Mouse (Mus musculus) 416B (cell line): ENCODE measurements around the gene Mrps23.

Experiments used
- DNase-seq: peaks from one replicate; pipeline ENCODE4 v3.0.0; 2011; ENCODE audit warnings: low read depth

The Mrps23 gene

DNA sequence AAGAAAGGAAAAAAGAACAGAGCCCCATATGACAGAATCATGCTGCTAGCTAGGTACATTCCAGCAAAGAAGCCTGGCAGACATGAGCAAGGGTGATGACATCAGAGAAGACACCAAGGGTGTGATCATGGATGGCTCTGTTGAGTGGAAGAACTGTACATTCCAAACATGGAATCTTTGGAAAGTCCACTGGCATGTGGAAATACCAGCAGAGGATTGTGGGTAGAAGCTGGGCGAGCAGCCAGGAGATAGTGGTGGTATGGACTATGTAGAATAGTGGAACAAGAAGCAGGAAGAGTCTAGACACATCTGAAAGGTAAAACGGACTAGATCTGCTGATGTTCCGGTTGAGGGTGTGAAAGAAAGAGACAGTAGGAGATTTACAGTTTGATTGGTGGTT, 46.4 kb downstream of the Mrps23 start:
- no peak for DNase-seq

DNA sequence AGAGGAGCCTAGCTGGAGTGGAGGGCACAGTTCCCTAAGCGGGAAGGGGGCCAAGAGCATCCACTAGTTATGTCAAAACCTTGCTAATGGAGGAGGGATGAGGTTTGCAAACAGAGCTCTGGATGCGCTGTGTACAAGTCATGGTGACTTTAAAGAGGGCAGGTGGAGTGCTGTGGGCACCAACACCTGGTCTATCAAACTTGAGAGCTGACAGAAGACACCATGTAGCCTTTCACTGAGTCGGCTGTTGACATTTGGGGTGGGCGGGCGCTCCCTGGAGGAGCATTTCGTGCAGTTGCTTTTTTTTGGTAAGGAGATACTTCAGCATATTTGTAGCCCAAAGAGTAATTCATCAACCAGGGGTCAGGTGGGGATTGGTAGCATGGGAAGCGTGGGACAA, 47.1 kb downstream of the Mrps23 start:
- no peak for DNase-seq

DNA sequence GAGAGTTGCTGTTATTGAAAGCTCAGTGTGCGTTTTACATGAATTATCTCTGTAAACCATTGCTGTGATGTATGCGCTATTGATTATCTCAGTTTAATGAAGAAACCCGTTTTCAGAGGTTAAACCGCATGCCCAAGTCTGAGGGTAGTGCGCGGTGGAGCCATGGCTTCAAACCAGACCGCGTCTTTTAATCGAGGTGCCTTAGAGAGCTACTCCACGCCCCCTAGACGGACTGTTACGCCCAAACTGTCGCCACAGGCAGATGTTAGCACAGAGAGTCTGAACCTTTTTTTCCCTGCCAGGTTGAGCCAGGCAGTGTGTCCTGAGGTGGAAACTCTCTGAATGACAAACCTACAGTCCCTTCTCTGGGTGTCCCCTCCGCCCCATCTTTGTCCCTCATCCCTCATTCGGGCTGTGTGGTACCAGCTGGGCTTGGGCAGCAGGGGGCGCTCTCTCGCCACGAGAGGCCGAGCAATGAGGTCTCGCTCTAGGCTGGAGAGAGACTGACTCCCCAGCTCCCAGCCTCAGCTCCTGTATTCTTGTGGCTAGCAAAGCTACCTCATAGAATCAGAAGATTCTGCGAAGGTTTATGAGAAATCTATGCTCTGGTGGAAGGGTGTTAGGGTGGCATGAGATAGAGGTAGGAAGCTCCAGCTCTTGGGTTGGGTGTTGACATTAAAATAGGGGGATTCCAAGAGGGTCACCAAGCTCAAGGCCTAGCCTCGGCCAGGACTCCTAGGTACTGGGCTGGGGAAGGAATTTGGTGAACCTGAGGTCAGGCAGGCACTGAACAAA, 48.0 kb downstream of the Mrps23 start:
- DNase-seq = peak; percentile 63

DNA sequence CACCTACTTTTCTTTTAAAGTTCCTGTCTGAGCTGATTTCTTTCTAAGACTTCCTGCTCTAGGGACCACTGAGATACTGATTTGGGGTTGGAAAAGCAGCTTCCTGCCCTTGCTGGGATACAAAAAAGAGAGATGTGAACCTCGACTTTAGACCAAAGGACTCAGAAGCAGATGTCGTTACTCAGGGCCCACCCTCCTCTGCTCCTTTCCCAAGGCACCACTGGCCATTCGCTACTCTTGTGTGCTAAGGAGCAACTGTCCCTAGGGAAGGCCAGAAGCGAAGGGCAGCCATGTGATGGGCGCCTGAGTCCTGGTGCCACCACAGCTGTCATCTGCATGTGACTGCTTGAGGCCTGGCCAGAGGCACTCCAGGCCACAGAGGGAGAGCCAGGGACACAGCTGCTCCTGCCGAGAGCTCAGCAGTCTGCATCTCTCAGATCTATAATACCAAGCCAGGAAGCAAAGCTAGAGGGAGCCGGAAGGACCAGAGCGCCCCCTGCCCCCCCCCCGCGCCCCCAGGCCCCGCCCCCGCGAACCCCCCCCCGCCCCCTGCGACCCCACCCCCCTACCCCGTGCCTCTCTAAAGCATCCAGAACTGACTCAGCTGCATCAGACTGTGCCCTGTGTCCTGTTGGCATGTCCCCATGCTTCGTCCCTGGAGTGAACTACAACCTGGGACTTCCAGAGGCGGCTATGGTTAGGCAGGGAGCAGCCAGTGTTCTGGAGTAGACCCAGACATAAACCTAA, 48.8 kb downstream of the Mrps23 start:
- DNase-seq = no peak

DNA sequence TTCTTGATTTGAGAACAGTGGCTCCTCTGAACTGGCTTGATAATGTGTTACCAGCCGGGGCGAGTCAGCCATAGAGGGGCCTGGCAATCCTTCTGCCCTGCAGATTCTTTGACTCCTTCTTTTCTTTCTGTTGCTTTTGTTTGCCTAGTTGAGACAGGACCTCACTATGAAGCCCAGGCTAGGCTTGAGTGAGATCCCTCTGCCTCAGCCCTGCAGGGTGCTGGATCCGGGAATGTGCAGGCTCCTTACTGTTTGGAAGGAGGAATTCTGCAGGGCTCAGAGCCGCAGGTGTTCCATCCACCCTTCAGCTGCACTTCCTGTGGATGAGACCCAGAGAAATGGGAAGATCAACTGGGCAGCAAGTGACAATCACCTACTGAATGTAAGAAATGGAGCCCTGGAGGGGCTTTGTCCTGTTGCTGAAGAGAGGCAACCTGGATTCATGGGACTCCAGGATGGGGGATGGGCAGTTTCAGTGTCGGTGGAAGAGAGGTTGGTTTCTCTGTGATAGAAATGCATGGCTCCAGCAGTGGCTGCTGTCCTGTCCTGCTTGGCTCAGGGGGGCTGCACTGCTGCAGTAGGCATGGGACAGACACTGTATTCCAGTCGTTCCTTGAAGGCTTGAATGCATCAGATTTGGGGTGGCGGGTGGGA, 49.5 kb downstream of the Mrps23 start:
- DNase-seq = no peak

DNA sequence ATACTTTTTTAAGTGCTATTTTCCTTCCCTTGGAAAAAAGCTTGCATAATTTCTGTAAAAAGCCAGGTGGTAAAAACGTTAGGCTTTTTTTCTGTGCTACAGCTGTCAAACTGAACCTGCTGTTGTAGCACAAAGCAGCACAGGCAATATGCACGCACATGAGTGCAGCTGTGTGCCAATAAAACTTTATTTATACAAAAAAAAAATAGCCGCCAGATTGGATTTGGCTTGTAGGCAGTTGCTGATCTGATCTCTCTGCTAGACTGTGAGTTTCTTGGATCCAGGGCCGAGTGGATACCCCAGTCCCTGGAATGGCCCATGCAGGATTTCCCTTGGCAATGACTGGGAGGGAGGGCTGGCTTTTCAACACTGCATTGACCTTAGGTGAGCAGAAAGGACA, 53.5 kb downstream of the Mrps23 start:
- no peak for DNase-seq

DNA sequence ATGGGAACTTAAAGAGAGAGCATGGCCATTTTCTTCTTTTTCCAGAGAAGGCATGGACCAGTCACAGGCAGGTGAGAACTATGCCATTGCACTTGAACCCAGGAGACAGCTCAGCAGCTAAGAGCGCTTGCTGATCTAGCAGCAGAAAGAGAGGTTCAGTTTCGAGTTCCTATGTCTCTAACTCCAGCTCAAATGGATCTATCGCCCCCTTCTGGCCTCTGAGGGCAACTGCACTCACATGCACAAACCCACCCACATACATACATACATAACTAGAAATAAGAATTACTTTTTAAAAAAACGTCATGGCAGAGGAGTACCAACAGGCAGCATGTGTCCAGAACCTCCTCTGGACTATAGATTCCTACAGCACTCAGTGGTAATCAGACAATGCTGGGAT, 54.0 kb downstream of the Mrps23 start:
- peak; percentile 71 for DNase-seq

DNA sequence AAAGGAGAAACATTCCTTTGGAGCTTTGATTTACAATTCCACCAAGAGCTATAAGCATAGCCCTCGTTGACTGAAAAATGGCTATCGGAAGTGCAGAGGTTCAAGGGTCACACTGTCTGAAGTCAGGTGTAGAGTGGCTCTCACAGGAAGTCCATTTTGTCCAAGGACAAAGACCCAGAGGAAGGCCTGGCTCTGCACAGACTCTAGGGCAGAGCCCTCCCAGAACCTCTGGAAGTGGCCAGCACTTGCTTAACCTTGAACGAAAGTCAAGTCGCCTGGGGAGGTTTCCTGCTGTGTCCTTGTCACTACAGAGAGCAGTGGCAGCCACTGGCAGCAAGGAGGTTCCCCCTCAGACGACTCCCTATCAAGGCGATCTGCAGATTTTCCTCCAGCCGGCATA, 56.3 kb downstream of the Mrps23 start:
- no peak for DNase-seq
